Mouse (Mus musculus): ENCODE measurements around the gene Lgals7.

- TF ChIP-seq GATA1 (IDR thresholded peaks at IDR 0.05; ENCODE audit: borderline replicate concordance, low read length), result no peak
- no peak for TF ChIP-seq FLI1 (IDR thresholded peaks at IDR 0.05; ENCODE audit: low read length)
Observed at GRCm38 (mm10) chr7:28907195-28907594, 43.5 kb downstream of the Lgals7 start.

Measured in megakaryocyte, embryonic 14.5 days (primary cell).